Mouse (Mus musculus) testis, adult 2 months (tissue): ENCODE measurements around the gene Gm45062.

Experiments used
- CTCF ChIP-seq: fragments of 200-500 bp; IDR thresholded peaks from 2 replicates; pipeline ENCODE4 v1.5.1; 2012; ENCODE audit warnings: low read depth, mild to moderate bottlenecking, inconsistent platforms, low read length, moderate library complexity; ENCODE audit not compliant: control insufficient read depth, insufficient read depth, insufficient replicate concordance
- POLR2A ChIP-seq: fragments of 200-500 bp; IDR thresholded peaks from 2 replicates; pipeline ENCODE4 v1.6.1; 2012; ENCODE audit warnings: low read depth, mild to moderate bottlenecking, inconsistent platforms, low read length, moderate library complexity; ENCODE audit not compliant: control insufficient read depth

- TF ChIP-seq CTCF, result no peak
- TF ChIP-seq POLR2A, result no peak
Observed at GRCm38 (mm10) chr6:8364757-8365150, 105.5 kb downstream of the Gm45062 start.
